Mouse (Mus musculus) MEL (cell line): ENCODE measurements at regions not wholly inside any gene's neighbourhood (a gene's known extent, or its start where the extent isn't known, plus 50 kb on each side); places are given as distances from the start of the nearest gene placed in this dataset.

Source experiments
- CTCF ChIP-seq, 3 experiments: IDR thresholded peaks in 2 of 3; conservative IDR thresholded peaks in 1 of 3; 2 replicates each; pipeline ENCODE4 v1.5.1; 2011 to 2012; ENCODE audit warnings: low read length in 3 of 3, low read depth in 2 of 3, mild to moderate bottlenecking in 2 of 3, improper control_type of control experiment in 1 of 3, inconsistent platforms in 1 of 3, mixed read lengths in 1 of 3, moderate library complexity in 1 of 3; ENCODE audit not compliant: control insufficient read depth in 1 of 3, insufficient read depth in 1 of 3, poor library complexity in 1 of 3, severe bottlenecking in 1 of 3
- EP300 ChIP-seq, 2 experiments: IDR thresholded peaks; 2 replicates each; pipeline ENCODE4 v1.6.1; 2011; ENCODE audit warnings: improper control_type of control experiment in 2 of 2, low read length in 2 of 2, low read depth in 1 of 2, mild to moderate bottlenecking in 1 of 2
- JUND ChIP-seq: IDR thresholded peaks from 2 replicates; pipeline ENCODE4 v1.6.1; 2011; ENCODE audit warnings: low read depth, mild to moderate bottlenecking, improper control_type of control experiment, low read length
- MEF2A ChIP-seq: IDR thresholded peaks from 2 replicates; pipeline ENCODE4 v1.6.1; 2014; ENCODE audit warnings: low read depth, mild to moderate bottlenecking, inconsistent platforms, low read length, improper control_type of control experiment; ENCODE audit not compliant: poor library complexity, insufficient replicate concordance, severe bottlenecking; ENCODE audit errors: extremely low read depth
- NRF1 ChIP-seq: IDR thresholded peaks from 2 replicates; pipeline ENCODE4 v1.6.1; 2014; ENCODE audit warnings: low read depth, mild to moderate bottlenecking, inconsistent platforms, low read length, improper control_type of control experiment, moderate library complexity; ENCODE audit not compliant: poor library complexity, insufficient read depth, severe bottlenecking
- SIN3A ChIP-seq: IDR thresholded peaks from 2 replicates; pipeline ENCODE4 v1.6.1; 2012; ENCODE audit warnings: low read length, improper control_type of control experiment, inconsistent platforms
- TCF12 ChIP-seq: IDR thresholded peaks from 2 replicates; pipeline ENCODE4 v1.6.1; 2014; ENCODE audit warnings: low read depth, mild to moderate bottlenecking, inconsistent platforms, low read length, improper control_type of control experiment, moderate library complexity
- ZKSCAN1 ChIP-seq: IDR thresholded peaks from 2 replicates; pipeline ENCODE4 v1.6.1; 2012; ENCODE audit warnings: low read depth, mild to moderate bottlenecking, inconsistent platforms, low read length, improper control_type of control experiment, moderate library complexity
- ZNF384 ChIP-seq: IDR thresholded peaks from 2 replicates; pipeline ENCODE4 v1.6.1; 2012; ENCODE audit warnings: low read depth, mild to moderate bottlenecking, inconsistent platforms, low read length, improper control_type of control experiment

DNA sequence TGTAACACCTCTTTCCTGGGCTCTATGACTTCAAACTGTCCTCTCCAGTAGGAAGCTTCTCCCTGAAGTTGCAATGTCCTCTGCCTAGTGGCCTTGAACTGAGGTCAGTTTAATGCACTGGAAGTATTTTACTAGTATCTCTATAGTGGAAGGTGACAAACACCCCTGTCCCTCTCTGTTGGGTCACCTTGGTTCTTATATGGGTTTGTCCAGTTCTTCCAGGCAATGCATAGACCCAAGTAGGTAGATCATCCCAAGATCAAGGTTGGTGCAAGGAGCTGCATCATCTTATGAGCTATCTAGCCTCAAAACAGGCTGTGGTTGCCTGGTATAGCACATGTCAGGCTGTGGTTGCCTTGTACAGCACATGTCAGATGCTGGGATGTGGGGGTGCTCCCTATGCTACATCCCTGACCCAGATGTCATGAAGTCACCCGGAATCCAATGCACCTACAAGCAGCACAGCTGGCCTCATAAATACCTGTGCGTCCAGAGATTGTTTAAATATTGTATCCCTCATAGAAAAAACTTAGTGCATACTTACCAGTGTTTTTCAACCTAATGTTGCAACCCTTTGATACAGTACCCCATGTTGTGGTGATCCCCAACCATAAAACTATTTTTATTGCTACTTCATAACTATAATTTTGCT is 88.4 kb upstream of the Cpm start:
- no peak for TF ChIP-seq NRF1
- no peak for TF ChIP-seq SIN3A
- TF ChIP-seq ZKSCAN1: no peak
- TF ChIP-seq CTCF (IDR thresholded peaks at IDR 0.05 in 2 of 3, conservative IDR thresholded peaks at IDR 0.05 in 1 of 3; ENCODE audit: control insufficient read depth in 1 of 3, insufficient read depth in 1 of 3, low read depth in 2 of 3, low read length in 3 of 3, poor library complexity in 1 of 3, severe bottlenecking in 1 of 3): no peak
- no peak for TF ChIP-seq EP300 (IDR thresholded peaks at IDR 0.05; ENCODE audit: low read depth in 1 of 2, low read length in 2 of 2)
- no peak for TF ChIP-seq ZNF384
- no peak for TF ChIP-seq MEF2A
- TF ChIP-seq JUND: no peak
- no peak for TF ChIP-seq TCF12
